Mouse (Mus musculus): Measurements from ENCODE around the gene Tnfsf8. TPM values are rescaled to one million over a fixed set of nuclear protein-coding genes. Genes with fewer than 3 reads are reported as not detected.

Tnfsf8 gene
- total and polyA plus RNA-seq, 3 experiments, result not detected

DNA sequence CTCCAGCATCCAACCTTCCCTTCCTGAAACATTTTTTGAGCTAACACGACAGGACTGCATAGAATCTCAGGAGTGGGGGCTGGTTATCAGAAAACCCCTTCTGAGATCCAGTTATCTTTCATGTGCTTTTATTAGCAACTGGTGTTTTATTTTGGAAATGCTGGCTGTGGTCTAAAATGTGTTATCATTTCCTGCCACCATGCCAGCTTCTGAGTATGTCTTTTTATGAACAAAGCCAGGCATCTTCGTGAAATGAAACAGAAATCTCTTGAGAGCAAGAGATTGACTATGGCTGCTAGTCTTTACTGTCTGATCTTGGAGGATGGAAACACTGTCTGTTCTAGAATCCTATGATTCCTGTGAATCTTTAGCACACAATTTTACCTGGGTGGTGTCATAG, 25.0 kb upstream of the Tnfsf8 start:
- no peaks in the 10 kb centered on the region for H3K4me1 ChIP-seq (ENCODE audit: control insufficient read depth in 1 of 2, insufficient read depth in 2 of 2, low read length in 2 of 2)
- no peak overlapping the region for H3K4me3 ChIP-seq (ENCODE audit: control insufficient read depth in 1 of 2, insufficient read depth in 1 of 2, low read depth in 2 of 2, low read length in 2 of 2)
- H3K27ac ChIP-seq (ENCODE audit: control insufficient read depth, low read depth, low read length), result no peak overlapping the region
- no peaks in the 10 kb centered on the region for H3K9me3 ChIP-seq (replicated peaks; ENCODE audit: insufficient read depth, low read length)
- no peak overlapping the region for H3K9ac ChIP-seq (ENCODE audit: control insufficient read depth, low read depth, low read length, poor library complexity, severe bottlenecking)
- no peaks in the 10 kb centered on the region for H3K79me2 ChIP-seq (ENCODE audit: control insufficient read depth, insufficient read depth, low read length, poor library complexity)
- H3K27me3 ChIP-seq (ENCODE audit: control insufficient read depth in 1 of 2, insufficient read depth in 2 of 2, low read length in 2 of 2), result no peaks in the 10 kb centered on the region
- no peak for TF ChIP-seq TBP (IDR thresholded peaks at IDR 0.05; ENCODE audit: low read depth, low read length)
- no peak for TF ChIP-seq MAFK (IDR thresholded peaks at IDR 0.05; ENCODE audit: borderline replicate concordance, low read depth, low read length)
- TF ChIP-seq HCFC1 (IDR thresholded peaks at IDR 0.05; ENCODE audit: low read depth, low read length), result no peak
- TF ChIP-seq KAT2A (conservative IDR thresholded peaks at IDR 0.05; ENCODE audit: low read depth, low read length), result no peak
- TF ChIP-seq MEF2A (IDR thresholded peaks at IDR 0.05; ENCODE audit: extremely low read depth, insufficient replicate concordance, low read depth, low read length, poor library complexity, severe bottlenecking), result no peak
- no peak for TF ChIP-seq GABPA (IDR thresholded peaks at IDR 0.05; ENCODE audit: low read depth, low read length)
- no peak for TF ChIP-seq ELF1 (IDR thresholded peaks at IDR 0.05; ENCODE audit: low read depth, low read length)
- TF ChIP-seq POLR2A (IDR thresholded peaks at IDR 0.05; ENCODE audit: control insufficient read depth in 1 of 2, insufficient read depth in 1 of 2, low read depth in 1 of 2, low read length in 2 of 2, poor library complexity in 1 of 2), result no peak
- no peak for TF ChIP-seq MAZ (IDR thresholded peaks at IDR 0.05; ENCODE audit: low read depth, low read length)
- no peak for TF ChIP-seq JUND (IDR thresholded peaks at IDR 0.05; ENCODE audit: low read depth, low read length)
- no peak for TF ChIP-seq POLR2AphosphoS5 (IDR thresholded peaks at IDR 0.05; ENCODE audit: borderline replicate concordance, low read depth, low read length)
- no peak for TF ChIP-seq ZC3H11A (IDR thresholded peaks at IDR 0.05; ENCODE audit: low read depth, low read length)
- no peak for TF ChIP-seq E2F4 (IDR thresholded peaks at IDR 0.05; ENCODE audit: borderline replicate concordance, low read depth, low read length)
- TF ChIP-seq SIN3A (IDR thresholded peaks at IDR 0.05; ENCODE audit: low read length), result no peak
- TF ChIP-seq ZNF384 (IDR thresholded peaks at IDR 0.05; ENCODE audit: low read depth, low read length), result no peak
- TF ChIP-seq USF2 (IDR thresholded peaks at IDR 0.05; ENCODE audit: borderline replicate concordance in 1 of 2, insufficient read depth in 1 of 2, low read depth in 1 of 2, low read length in 2 of 2), result no peak
- no peak for DNase-seq (ENCODE audit: low read depth, low spot score)
- H3K36me3 ChIP-seq (ENCODE audit: control insufficient read depth in 1 of 2, insufficient read depth in 2 of 2, low read length in 2 of 2), result no peaks in the 10 kb centered on the region

GRCm38 (mm10) chr4:63876720-63877119, 15.6 kb upstream of the Tnfsf8 start:
- no peak for DNase-seq (ENCODE audit: low read depth, low spot score)
- Histone ChIP-seq H3K36me3 (ENCODE audit: control insufficient read depth in 1 of 2, insufficient read depth in 2 of 2, low read length in 2 of 2) (no peaks in the 10 kb centered on the region), H3K4me1 (ENCODE audit: control insufficient read depth in 1 of 2, insufficient read depth in 2 of 2, low read length in 2 of 2) (no peaks in the 10 kb centered on the region), H3K4me3 (ENCODE audit: control insufficient read depth in 1 of 2, insufficient read depth in 1 of 2, low read depth in 2 of 2, low read length in 2 of 2) (no peak overlapping the region), H3K79me2 (ENCODE audit: control insufficient read depth, insufficient read depth, low read length, poor library complexity) (no peaks in the 10 kb centered on the region), H3K9me3 (replicated peaks; ENCODE audit: insufficient read depth, low read length) (no peaks in the 10 kb centered on the region), H3K27ac (ENCODE audit: control insufficient read depth, low read depth, low read length) (no peak overlapping the region), H3K9ac (ENCODE audit: control insufficient read depth, low read depth, low read length, poor library complexity, severe bottlenecking) (no peak overlapping the region), H3K27me3 (ENCODE audit: control insufficient read depth in 1 of 2, insufficient read depth in 2 of 2, low read length in 2 of 2) (no peaks in the 10 kb centered on the region)
- no peak for TF ChIP-seq HCFC1 (IDR thresholded peaks at IDR 0.05; ENCODE audit: low read depth, low read length)
- TF ChIP-seq MAX (IDR thresholded peaks at IDR 0.05; ENCODE audit: low read length), result no peak
- TF ChIP-seq MXI1 (IDR thresholded peaks at IDR 0.05; ENCODE audit: low read depth, low read length), result no peak
- no peak for TF ChIP-seq MYC (IDR thresholded peaks at IDR 0.05; ENCODE audit: low read depth, low read length)
- TF ChIP-seq GATA1 (IDR thresholded peaks at IDR 0.05; ENCODE audit: low read depth, low read length), result no peak
- no peak for TF ChIP-seq ZKSCAN1 (IDR thresholded peaks at IDR 0.05; ENCODE audit: low read depth, low read length)
- TF ChIP-seq EP300 (IDR thresholded peaks at IDR 0.05; ENCODE audit: low read depth in 1 of 2, low read length in 2 of 2), result no peak
- TF ChIP-seq ELF1 (IDR thresholded peaks at IDR 0.05; ENCODE audit: low read depth, low read length), result no peak
- TF ChIP-seq POLR2A (IDR thresholded peaks at IDR 0.05; ENCODE audit: control insufficient read depth in 1 of 2, insufficient read depth in 1 of 2, low read depth in 1 of 2, low read length in 2 of 2, poor library complexity in 1 of 2), result no peak
- no peak for TF ChIP-seq BHLHE40 (IDR thresholded peaks at IDR 0.05; ENCODE audit: borderline replicate concordance, low read depth, low read length)
- no peak for TF ChIP-seq ZNF384 (IDR thresholded peaks at IDR 0.05; ENCODE audit: low read depth, low read length)
- TF ChIP-seq SIN3A (IDR thresholded peaks at IDR 0.05; ENCODE audit: low read length), result no peak
